Mouse (Mus musculus) CD4-positive, CD25-positive, alpha-beta regulatory T cell, adult 2 months (primary cell): ENCODE measurements around the gene Tnfrsf1b.

ENCODE experiments used
- DNase-seq: peaks from one replicate; pipeline ENCODE4 v3.0.0-alpha.2; 2012; ENCODE audit warnings: low read depth, low spot score

Gene Tnfrsf1b

DNA sequence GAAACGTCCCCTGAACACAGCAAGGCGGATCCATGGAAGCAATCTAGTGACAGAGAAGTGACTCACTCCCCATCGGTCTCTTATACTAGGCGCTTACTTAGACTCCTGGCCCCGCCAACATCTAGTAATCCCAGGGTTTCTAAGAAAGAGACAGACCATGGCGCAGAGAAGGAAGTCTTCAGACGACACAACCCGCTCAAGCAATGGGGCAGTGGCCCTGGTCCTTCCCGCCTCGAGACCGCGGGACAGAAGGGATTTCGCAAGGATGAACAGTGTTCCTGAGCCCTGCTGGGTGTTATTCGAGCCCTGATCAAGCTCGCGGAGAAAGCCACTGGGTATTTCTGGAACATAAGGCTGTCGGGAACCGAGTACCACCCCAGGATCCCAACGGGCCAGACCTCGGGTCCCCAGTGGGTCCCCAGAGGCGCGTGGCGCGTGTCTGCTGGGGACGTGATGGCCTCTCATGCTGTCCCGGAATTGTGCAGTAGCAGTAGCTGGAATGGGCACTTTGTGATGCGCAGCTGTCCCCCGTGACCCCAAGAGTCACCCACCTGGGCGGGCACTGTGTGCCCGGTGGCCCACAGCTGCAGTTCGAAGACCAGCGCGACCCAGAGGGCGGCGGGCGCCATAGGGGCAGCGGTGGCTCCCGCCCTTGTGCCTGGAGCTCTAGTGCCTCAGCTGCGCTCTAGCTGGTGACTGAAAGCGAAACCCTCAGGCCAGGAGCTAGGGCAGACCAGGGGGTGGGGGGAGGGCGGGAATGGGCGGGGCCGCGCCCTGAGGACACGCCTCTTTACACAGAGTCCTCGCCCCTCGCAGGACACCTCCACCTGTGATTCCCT is at the start of gene Tnfrsf1b:
TSS of gene Tnfrsf1b (minus strand) at position 698 of the 839 bp plus-strand sequence.
- DNase-seq: peak; percentile 88

DNA sequence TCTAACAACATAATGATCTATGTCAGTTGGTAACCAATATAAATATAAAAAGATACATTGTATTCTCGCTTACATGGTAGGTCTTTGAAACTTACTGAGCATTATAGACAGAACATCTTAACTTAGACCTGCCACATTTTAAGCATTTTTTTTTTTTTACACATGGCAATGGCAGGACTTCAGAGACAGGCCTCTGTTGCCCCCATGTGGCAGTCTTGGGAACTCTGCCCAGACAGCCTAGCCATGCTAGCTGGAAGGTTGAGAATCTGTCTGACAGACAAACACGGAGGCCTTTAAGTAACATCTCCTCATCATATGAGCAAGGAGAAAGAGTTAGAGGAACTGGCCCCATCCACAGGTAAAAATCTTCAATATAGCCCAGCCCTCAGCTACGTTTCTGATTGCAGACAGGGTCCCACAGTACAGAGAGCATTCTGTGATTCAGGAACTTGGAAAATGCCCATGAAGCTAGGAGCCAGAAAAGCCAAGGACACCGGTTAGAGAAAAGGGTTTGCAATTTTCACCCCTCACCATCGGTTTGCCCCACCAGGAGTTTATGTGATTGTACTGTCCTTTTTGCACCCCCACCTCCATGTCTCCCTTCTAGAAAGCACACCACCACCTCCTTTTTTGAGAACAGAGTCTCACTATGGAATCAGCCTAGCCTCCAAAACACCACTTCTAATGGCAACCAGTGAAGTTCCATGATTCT is 49.1 kb upstream of the Tnfrsf1b start:
- peak; percentile 88 for DNase-seq

DNA sequence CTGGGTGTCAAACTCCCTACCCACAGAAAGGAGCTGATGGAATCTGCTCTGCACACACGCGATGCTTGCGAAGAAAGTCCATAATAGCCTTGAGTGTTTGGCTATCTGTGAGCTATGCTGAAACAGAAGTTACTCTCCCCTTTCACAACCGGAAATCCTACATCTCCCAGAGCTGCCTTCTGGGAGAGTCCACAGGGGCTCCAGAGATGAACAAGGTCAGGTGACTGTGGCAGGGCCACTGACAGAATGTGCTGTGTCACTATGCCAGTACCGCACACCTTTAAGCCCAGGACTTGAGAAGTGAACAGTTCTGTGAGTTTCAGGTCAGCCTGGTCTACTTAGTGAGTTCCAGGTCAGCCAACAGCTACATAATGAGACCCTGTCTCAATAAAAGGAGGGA is 47.9 kb upstream of the Tnfrsf1b start:
- DNase-seq: no peak

DNA sequence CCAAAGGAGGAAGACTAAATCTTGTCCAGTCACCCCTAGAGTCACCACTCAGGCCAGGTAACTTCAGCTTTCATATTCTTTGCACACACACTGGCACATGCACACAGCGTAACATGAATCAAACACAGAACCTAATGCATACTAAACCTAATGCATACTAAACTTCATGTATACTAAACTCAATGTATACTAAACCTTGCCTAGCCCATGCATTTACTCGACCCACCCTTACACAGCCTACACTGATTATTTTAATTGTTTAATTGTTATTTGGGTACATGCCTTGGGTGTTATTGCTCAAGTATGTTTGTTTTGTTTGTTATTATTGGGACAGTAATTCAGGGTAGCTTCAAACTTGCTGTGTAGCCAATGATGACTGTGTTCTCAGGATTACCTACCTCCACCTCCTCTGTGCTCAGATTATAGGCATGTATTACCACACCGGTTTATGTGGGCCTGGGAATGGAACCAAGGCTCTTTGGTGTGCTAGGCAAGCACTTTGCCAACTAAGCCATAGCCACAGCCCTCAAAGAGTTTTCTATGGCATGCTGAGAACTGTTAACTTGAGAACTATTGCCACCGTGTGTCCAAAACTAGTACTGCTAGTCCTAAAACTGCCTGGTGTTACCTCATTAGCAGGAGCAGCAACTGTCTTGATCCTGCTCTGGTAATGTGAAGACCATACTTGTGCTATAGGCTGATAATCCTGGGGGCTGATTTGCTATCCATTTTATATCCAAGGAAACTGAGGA is 39.9 kb upstream of the Tnfrsf1b start:
- peak; percentile 92 for DNase-seq

DNA sequence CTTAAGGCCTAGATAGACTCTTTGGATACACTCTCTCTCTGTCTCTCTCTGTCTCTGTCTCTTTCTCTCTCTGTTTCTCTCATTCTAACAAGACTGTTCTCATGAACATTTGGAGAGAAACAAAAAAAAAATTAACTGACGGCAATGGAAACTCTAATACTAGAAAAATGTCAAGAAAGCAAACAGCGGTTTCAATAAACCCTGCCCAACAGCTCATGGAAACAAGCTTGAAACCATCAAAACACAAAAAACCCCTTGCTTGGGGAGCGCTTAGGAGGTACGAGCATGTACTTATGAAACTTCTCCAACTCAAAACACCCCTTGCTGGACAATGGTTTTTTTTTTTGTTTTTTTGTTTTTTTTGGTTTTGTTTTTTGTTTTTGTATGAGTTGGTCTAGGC is 38.0 kb upstream of the Tnfrsf1b start:
- peak; percentile 65 for DNase-seq

DNA sequence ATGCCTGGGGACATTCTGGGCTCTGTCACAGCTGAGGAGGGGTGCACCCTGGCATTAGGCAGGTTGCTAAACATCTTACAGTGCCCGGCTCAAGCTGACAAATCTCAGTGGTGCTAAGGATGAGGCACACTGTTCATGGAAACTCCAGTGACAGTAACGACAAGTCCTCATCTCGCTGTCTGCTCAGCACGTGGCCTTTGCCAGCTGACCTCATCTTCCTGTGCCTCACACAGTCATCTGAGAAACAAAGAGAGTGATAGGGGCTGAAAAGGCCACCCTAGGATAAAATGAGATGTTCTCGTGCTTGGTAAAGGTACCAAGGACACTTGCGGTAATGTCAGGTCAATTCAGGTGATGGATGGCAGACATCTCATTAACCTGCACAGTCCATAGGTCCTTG is 36.8 kb upstream of the Tnfrsf1b start:
- peak; percentile 70 for DNase-seq

DNA sequence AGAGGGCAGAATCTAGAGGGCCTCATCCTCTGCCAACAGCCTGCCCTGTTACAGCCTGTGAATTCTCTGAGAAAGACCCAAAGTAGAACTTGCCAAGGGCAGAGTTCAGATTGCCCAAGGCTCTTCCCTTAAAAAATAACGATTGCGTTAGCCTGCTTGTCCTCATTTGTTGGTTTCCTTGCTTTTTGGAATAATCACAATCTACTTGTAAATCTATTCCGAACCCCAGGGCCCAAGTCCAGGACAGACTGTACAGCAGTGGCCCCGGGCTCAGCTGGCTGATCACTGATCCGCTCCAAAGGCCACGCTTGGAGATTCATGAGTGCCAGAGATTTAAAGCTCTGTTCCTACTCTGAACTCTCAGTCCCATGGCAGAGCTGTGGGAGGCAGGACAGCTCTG is 34.3 kb upstream of the Tnfrsf1b start:
- DNase-seq: no peak

DNA sequence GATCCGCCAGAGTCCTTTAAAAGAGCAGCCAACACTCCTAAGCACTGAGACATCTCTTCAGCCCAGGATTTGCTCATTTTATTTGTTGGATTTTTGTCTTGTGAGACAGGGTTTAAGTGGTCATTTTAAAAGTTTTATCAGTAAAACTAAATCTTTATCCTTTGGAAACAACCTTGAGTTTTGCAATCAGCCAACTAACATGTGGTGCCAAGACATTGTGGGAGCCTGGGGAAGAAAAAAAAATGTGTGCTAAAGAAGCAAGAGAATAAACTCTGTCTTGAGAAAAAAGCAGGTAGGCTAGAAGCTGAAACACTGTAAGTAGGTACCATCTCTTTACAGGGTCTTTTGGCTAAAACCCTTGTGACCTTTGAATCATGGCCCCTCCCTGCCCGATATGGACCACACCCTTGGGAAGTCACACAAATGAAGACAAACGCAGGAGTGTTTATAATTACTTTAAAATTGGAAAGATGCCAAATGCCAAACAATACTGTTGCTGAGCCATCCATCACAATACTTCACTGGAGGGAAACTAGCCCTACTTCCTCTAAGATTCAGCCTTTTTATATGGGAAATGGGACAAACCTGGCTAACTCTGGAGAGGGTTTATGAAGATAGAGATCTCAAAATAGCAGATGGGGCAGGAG is 32.2 kb upstream of the Tnfrsf1b start:
- DNase-seq: no peak

DNA sequence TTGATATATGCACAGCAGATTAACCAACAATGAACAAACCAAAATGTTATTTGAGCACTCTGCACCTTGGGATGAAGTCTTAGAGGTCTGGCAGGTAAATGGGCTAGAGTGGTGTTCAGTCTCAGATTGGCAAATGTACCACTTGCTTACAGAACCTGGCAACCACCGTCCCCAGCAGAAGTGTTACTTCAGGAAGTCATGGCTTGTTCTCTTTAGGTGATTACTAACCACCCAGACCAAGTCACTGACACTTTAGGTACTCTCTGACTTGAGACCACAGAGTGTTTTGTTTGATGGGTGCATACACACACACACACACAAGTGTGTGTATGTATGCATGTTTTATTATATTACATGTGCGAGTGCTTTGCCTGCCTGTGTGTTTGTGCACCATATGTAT is 31.6 kb upstream of the Tnfrsf1b start:
- no peak for DNase-seq

DNA sequence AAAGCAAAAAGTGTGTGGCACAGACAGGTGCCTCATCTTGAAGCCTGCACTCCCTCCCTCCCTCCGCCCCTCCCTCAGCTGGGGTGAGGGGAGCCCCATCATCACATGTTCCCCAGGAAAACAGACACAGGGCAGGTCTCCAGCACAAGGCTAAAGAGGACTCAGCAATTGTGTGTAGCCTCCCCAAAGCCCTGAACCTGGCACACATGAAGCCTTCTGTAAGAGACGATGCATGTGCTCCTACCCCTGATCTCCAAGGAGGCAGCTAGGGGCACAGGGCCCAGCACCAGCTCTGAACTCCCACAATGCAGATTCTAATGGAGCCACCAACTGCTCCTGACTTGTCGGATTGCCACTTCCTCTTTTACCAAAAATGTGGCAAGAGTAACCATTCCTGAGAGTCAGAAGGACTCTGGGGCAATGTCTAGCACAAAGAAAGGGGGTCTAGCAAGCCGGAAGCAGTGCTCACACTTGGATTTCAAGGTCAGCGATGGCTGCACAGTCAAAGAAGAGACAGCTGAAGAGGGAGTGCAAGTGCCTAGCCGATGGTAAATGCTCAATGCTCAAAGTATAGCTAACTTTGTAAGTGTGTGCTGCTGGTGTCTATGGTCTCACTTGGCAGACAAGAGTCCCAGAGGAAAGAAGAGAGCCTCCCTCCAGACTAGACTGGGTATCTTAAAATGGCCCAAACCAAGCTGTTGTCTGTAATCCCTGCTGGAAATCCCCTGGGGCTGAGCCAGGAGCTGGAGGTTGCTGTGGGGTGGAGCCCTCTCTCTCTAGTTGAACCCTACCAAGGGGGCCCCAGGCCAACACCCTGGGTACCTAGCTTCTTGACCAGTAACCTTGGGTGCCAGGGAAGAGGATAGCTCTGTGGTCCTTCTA is 29.9 kb upstream of the Tnfrsf1b start:
- peak; percentile 30 for DNase-seq

DNA sequence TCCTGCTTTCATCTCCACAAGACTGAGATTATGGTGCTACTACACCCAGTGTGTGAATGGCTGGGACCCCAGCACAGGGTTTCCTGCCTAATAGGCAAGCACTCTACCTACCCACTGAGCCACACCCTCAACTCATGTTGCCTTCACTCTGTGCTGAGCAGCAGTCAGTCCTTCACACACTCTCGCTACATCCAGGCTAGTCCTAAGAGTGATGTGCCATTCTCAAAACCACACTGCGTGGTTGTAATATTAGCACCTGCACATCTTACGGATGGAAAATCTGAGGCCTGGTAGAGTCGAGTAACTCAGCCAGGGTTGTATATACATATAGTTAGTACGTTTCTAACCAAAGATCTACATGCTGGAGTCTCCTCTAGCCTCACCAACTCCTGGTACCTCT is 28.2 kb upstream of the Tnfrsf1b start:
- DNase-seq: peak; percentile 58

DNA sequence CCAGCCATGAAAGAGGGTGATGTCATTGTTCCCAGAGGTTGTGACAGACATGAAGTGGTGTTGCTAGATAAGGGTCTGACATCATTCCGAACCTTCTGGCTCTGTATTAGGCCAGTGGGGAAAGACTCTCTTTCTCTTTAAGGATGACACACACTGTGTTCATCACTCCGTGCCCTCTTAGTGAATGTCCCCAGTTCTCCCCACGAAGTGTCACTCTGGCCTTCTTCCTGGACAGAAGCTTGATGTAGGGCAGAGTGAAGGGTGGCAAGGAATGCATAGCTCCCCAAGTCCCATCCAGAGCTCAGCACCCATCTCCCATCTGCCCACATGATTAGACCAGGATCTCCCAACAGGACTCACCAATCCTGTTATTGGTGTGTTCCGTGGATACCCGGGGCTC is 27.3 kb upstream of the Tnfrsf1b start:
- DNase-seq: no peak

DNA sequence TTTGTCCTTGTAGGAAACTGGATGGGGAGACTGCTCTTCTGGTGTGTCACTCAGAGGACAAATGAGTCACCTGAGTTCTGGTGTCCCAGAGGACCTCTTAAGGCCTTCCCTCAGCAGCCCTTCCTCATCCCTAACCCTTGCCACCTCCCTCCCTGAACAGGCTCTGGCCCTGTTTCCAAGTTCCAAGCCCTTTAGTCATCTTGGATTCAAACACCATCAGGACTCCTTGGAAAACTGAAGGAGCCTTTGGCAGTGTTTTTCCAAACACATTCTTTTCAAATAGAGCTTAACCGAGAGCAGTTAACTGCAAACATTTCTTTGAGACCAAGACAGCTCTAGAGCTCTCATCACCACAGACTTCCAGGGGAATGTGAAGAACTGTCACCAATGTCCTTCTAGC is 26.1 kb upstream of the Tnfrsf1b start:
- DNase-seq: no peak

DNA sequence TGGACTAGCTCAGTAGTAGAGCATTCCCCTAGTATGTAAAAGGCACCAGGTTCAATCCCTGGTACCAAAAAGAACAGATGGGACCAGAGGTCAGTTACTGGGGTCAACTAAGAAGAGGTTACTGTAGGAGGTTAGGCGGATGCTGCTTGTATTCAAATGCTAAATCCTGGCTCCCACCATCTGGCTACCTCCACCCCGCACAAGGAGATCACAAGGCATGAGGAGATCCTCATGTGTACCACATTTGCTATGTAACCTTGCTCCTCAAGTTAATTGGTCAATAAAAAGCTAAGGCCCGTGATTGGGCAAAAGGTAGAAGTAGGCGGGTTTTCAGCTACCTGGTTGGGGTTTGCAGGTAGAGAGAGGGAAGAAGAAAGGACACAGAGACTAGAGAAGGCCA is 25.0 kb upstream of the Tnfrsf1b start:
- no peak for DNase-seq

DNA sequence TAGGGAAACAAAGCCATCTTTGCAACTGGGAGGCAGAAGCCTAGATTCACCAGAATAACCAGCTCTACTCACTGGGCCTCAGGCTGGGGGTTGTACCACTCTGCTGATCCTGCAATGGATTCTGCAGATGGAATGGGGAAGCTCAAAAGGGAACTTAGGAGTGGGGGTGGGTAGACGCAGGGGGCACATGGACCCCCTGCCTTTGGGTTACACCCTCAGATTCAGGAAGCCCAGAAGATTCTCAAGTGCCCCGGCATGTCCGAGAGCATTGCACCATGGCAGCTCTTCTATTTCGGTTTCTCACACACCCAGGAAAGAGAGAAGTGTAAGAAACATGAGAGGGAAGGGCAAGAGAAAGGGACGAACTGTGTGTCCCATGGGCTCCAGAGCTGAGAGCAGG is 23.5 kb upstream of the Tnfrsf1b start:
- no peak for DNase-seq

DNA sequence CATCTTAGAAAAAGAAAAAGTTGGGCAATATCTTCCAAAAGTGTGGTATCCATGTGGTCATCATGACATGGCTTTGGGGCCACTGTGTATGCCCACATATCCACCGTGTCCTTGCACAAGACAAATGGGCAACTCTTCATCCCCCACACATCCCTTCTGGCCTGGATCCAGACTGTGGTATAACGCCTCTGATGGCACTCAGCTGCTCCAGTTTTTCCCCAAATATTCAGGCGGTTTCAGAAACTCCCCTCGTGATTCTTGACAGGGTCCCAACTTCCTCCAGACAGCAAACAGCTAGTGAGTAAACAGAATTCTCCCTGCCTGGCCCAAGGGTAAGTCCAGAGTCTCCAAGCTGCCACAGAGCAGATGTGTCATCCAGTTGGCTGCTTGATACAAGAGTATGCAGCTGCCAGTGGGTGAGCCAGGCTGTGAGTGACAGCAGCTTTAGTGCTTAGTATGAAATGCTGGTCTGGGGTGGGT is 21.0 kb upstream of the Tnfrsf1b start:
- DNase-seq: no peak

DNA sequence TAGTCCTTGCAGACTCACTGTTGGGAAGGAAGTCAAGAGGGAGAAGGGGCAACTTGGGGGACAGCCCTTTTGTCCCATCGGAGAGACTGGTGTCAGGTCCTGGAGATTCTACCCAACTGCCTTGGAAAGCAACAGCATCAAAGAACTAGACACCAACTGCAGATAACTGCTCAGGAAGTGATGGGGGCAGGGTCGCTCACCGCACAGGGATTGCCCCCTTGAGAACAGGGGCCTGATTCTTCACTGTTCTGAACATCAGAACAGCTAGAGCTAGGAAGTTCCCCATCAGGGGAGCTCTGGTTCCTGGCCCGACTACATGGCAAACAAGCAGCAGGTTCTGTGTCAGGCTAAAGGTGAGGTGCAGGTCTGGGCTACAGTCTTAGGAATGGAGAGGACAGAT is 19.8 kb upstream of the Tnfrsf1b start:
- DNase-seq: peak; percentile 67

DNA sequence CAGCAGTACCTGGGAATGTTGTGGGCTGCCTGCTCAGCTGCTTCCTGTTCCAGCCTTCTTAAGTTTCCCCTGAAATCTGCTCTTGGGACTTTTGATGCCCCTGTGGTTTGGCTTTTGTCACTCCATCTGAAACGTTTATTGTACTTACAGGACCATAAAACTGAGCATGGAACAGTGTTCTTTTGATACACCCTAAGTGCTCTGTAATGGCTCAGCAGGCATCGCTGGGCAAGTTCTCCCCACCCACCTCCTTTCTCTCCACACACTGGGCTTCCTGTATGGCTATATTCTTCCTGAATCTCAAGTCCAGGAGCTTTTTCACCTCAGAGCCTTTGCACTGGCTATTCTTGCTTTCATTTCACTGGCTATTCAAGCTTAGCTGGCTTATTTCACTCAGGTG is 18.1 kb upstream of the Tnfrsf1b start:
- DNase-seq: no peak

DNA sequence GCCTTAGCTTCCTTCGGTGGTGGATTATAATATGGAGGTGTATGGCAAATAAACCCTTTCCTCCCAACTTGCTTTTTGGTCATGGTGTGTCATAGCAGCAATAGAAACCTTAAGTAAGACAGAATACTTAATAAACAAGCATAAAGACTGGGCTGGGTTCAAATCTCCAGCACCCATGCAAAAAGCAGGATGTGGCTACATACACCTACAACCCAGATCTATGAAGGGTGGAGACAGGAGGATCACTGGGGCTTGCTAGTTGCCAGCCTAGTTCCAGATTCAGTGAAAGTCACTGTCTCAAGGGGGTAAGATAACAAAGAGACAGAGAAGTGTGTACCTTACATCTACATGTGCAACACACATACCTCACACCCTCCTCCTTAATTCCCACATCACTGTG is 16.9 kb upstream of the Tnfrsf1b start:
- DNase-seq: peak; percentile 39

DNA sequence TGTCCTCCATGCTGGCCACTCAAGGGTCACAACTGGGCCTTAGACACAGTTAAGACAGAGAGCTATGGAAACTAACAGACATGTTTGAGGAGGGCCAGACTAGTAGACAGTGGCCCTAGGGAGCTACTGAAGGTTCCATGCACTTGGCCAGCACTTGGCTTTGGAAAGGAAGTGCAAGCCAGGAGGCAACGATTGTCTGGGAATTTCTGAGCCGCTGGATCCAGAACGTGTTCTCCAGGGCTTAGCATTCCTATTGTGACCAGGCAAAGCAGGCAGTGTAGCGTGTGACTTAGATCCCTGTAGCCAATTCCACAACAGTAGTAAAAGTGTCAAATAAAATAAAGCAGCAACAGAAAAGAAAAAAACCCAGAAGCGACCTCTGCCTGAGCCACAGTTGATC is 14.1 kb upstream of the Tnfrsf1b start:
- DNase-seq: no peak
